Mouse (Mus musculus) heart, postnatal 10 days (tissue): ENCODE measurements around the gene Gm20547. TPM values are rescaled to one million over a fixed set of nuclear protein-coding genes. Genes with fewer than 3 reads are reported as not detected.
"Not testable (repeated sequence)": the region's sequence is repeated elsewhere in the genome, so short reads cannot be mapped to it uniquely, and the experiment has no call there.

Experiments
- DNase-seq, 2 experiments: peaks; one replicate each; pipeline ENCODE4 v3.0.0; 2021
- intact Hi-C: fragments of 180-260 bp; cut with DNase I; formaldehyde crosslinking; loops from one replicate; pipeline ENCODE4 v1.15.1; 2025
- microRNA-seq, 2 experiments: library from miRNA; unstranded; fragments of <30 nt; microRNA quantifications; one replicate each; pipeline ENCODE4 v1.2.0; 2022
- total RNA-seq, 2 experiments: library from RNA; stranded (reverse); gene quantifications; 2 replicates each; pipeline ENCODE4 v1.2.3; 2021

The Gm20547 gene
- total RNA-seq, 2 experiments from 2014 or later = not detected

DNA sequence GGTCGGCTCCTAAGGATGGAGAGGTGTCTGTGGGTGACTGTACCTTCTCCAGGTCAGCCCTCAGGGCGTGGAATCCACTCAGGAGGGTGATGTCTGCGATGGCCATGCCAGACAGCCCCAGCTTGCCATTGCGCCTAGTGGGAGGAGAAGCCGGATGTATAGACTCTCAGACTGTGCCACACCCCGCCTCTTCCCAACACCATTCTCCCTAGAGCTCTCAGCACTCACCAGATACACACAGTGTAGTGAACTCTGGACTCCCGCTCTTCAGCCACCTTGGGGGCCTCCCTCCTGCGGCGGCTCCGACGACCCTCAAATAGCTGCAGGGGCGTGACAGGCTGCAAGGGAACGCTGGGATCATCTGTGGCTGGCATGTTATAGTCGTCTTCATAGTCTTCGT, 70.6 kb downstream of the Gm20547 start:
- intact Hi-C loops = loop anchor here (5.0 kb wide), 1 partner anchor 159 kb away; no protein-coding TSS in a partner anchor
- DNase-seq = no peak

DNA sequence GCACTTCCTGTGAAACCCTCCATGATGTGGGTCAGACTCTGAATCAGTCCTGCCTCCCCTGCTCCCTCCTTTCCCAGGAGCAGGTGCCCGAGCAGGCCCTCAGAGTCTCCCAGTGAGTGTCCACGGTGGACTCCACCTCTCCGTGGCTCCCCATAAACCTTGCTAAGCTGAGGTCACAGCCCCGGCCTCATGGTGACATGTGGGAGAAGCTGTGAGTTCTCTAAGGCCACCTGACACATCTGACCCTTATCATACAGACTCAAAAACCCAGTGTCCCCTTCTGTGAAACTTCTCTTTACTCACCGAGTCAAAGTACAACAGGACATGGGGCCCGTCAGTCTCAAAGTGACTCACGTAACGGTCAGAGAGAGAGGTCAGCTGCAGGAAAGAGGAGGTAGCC, 71.0 kb downstream of the Gm20547 start:
- DNase-seq = not testable (repeated sequence)
- intact Hi-C loops = loop anchor here (5.0 kb wide), 1 partner anchor 159 kb away; no protein-coding TSS in a partner anchor

DNA sequence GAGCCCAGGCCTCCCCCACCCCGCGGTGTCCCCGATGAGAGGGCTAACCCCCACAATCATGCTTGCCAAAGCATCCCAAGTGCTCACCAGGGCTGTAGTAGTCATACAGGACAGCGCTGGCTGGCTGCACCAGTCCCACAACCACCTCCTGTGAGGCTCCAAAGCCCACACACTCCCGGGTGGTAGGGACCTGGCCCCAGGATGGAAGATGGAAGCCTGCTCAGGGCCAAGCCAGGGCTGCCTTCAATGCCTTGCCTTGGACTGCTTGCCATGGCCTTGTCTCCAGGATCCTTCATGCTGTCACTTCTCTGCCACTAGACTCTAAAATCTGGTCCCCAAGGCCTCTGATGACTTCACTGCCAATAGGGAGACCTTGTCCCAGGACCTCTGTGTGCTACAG, 71.4 kb downstream of the Gm20547 start:
- not testable (repeated sequence) for DNase-seq
- intact Hi-C loops = loop anchor here (5.0 kb wide), 1 partner anchor 158 kb away; no protein-coding TSS in a partner anchor

DNA sequence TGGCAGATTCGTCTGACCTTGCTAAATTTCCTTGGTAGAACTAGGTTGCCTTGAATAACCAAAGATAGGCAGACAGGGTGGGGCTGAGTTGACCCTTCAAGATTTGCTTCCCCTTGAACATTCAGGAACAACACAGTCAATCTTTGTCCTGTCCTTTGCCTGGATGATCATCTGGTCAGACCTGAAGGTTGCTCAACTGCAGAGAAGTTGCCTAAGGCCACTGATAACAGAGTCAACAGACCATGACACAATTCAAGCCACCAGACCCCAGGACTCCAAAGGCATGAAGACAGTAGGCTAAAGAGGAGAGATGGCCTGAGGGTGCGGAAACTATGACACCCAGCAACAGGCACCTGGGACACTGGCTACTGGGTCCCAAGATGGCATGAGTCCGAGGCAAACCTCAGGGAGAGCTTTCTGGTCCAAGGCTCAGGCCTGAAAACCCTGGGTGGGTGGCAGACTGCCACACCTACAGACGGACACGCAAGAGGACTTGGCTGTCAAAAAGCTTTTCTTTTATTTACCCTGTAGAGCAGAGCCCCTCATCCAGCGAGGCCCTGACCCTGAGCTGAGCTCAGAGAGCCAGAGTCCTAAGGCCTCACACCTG, 73.1 kb downstream of the Gm20547 start:
- intact Hi-C loops = no loop called here
- no peak for DNase-seq

DNA sequence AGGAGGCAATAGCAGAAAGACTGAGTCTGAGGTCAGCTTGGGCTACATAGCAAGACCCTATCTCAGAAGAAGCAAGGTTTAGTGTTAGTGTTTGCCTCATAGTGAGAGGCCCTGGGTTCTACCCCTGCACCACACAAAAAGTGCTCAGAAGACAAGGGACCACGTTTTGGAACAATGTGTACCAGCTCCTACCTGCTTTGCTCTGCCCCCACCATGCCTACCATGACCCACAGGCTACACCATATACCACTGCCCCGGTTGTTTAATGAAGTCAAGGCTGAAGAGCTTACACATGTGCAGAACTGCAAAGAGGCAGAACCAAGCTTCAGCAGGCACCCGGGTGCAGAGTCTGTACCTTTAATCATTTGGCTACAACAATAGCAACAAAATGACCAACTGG, 74.7 kb downstream of the Gm20547 start:
- intact Hi-C loops = no loop called here
- no peak for DNase-seq

Small RNA genes within 50 kb of the gene (microRNA-seq; reads per million reads assigned to microRNA genes)
- gene Mir6970 (0 reads per million in 2 experiments), gene Mir6971 (2.1 reads per million in 2 experiments), gene Mir6972 (0 reads per million in 2 experiments)

Other genes starting within 250 kb of the Gm20547 start
- 1 to 10 TPM; 8.5 to 9.9 TPM for gene Fkbpl, start 237.3 kb downstream of the Gm20547 start, total RNA-seq
- 10 to 100 TPM; 19.0 to 19.3 TPM for gene Atf6b, start 234.9 kb downstream of the Gm20547 start, total RNA-seq
- gene Tnxb, start 211.5 kb downstream of the Gm20547 start, total RNA-seq = 10 to 100 TPM; 63.9 to 66.5 TPM
- 10 to 100 TPM; 15.8 to 19.5 TPM for gene C4b, start 138.2 kb downstream of the Gm20547 start, total RNA-seq
- gene Cyp21a1, start 77.5 kb downstream of the Gm20547 start, total RNA-seq = not detected
- 10 to 100 TPM; 12.5 to 13.5 TPM for gene Stk19, start 45.1 kb downstream of the Gm20547 start, total RNA-seq
- 10 to 100 TPM; 16.9 to 20.5 TPM for gene Dxo, start 45.0 kb downstream of the Gm20547 start, total RNA-seq
- gene Skiv2l, start 31.8 kb downstream of the Gm20547 start, total RNA-seq = 10 to 100 TPM; 27.6 to 29.3 TPM
- 10 to 100 TPM; 21.0 to 21.3 TPM for gene Nelfe, start 31.7 kb downstream of the Gm20547 start, total RNA-seq
- gene Cfb, start 19.5 kb downstream of the Gm20547 start, total RNA-seq = 1 to 10 TPM; 3.5 to 7.0 TPM
- 1 to 10 TPM; 5.5 to 9.3 TPM for gene Zbtb12, start 2.6 kb downstream of the Gm20547 start, total RNA-seq
- gene C2, start 16.2 kb upstream of the Gm20547 start, total RNA-seq = 1 to 10 TPM; 3.1 to 5.6 TPM
- gene Ehmt2, start 16.4 kb upstream of the Gm20547 start, total RNA-seq = 10 to 100 TPM; 52.4 to 58.2 TPM
- not detected for gene Slc44a4, start 32.4 kb upstream of the Gm20547 start, total RNA-seq
- 10 to 100 TPM; 12.2 to 12.6 TPM for gene Neu1, start 49.2 kb upstream of the Gm20547 start, total RNA-seq
- 1 to 10 TPM; 3.9 to 4.5 TPM for gene Hspa1b, start 77.2 kb upstream of the Gm20547 start, total RNA-seq
- not detected for gene Gm20481, start 87.9 kb upstream of the Gm20547 start, total RNA-seq
- gene Hspa1a, start 90.1 kb upstream of the Gm20547 start, total RNA-seq = 1 to 10 TPM; 2.6 TPM
- gene Hspa1l, start 90.7 kb upstream of the Gm20547 start, total RNA-seq = 1 to 10 TPM; 4.0 to 4.1 TPM
- gene Lsm2, start 99.8 kb upstream of the Gm20547 start, total RNA-seq = 10 to 100 TPM; 28.8 to 31.7 TPM
- gene Vars, start 118.9 kb upstream of the Gm20547 start, total RNA-seq = 10 to 100 TPM; 34.5 to 35.6 TPM
- gene Vwa7, start 134.5 kb upstream of the Gm20547 start, total RNA-seq = 1 to 10 TPM; 3.3 to 3.8 TPM
- gene Sapcd1, start 146.0 kb upstream of the Gm20547 start, total RNA-seq = under 1 TPM in 1 of 2 experiments, not detected in 1; 0.38 TPM
- 1 to 10 TPM; 2.0 TPM for gene Msh5, start 164.7 kb upstream of the Gm20547 start, total RNA-seq
- gene Clic1, start 167.9 kb upstream of the Gm20547 start, total RNA-seq = 100 to 1,000 TPM; 115 to 118 TPM
- gene Ddah2, start 177.0 kb upstream of the Gm20547 start, total RNA-seq = 10 to 100 TPM; 84.5 to 86.1 TPM
- gene Ly6g6c, start 183.3 kb upstream of the Gm20547 start, total RNA-seq = not detected
- gene Mpig6b, start 184.1 kb upstream of the Gm20547 start, total RNA-seq = under 1 TPM; 0.55 to 0.77 TPM
- gene Ly6g6e, start 194.9 kb upstream of the Gm20547 start, total RNA-seq = under 1 TPM; 0.24 to 0.37 TPM
- gene Ly6g6d, start 196.0 kb upstream of the Gm20547 start, total RNA-seq = 1 to 10 TPM; 1.1 to 1.2 TPM
- gene Ly6g6f, start 203.6 kb upstream of the Gm20547 start, total RNA-seq = not detected
- 10 to 100 TPM; 51.0 to 55.7 TPM for gene Abhd16a, start 207.2 kb upstream of the Gm20547 start, total RNA-seq
- not detected for gene Ly6g5c, start 226.2 kb upstream of the Gm20547 start, total RNA-seq
- gene Ly6g5b, start 233.4 kb upstream of the Gm20547 start, total RNA-seq = under 1 TPM in 1 of 2 experiments, not detected in 1; 0.67 TPM
- gene Gpank1, start 239.4 kb upstream of the Gm20547 start, total RNA-seq = 1 to 10 TPM; 6.6 to 8.3 TPM
- 100 to 1,000 TPM; 183 to 187 TPM for gene Csnk2b, start 240.0 kb upstream of the Gm20547 start, total RNA-seq
- gene D17H6S53E, start 244.3 kb upstream of the Gm20547 start, total RNA-seq = 10 to 100 TPM; 28.5 to 32.4 TPM